Mouse (Mus musculus) midbrain, embryonic 11.5 days (tissue): Measurements from ENCODE around the gene Aurkb. TPM values are rescaled to one million over a fixed set of nuclear protein-coding genes. Genes with fewer than 3 reads are reported as not detected.

Source experiments
- ATAC-seq: fragments of 200-750 bp; cut with Nextera tagmentation; 2 replicates; pipeline ENCODE4 v1.8.0; 2017; ENCODE audit warnings: moderate TSS enrichment, moderate library complexity; ENCODE audit not compliant: low FRiP score
- DNase-seq: peaks from one replicate; pipeline ENCODE4 v3.0.0; 2015; ENCODE audit warnings: low spot score; ENCODE audit errors: missing footprints
- H3K27ac ChIP-seq: fragments of 300-500 bp; sonication (generic); 2 replicates; pipeline ENCODE4 v1.5.1; 2014; ENCODE audit warnings: low read depth, low read length
- H3K27me3 ChIP-seq: fragments of 300-500 bp; sonication (generic); 2 replicates; pipeline ENCODE4 v1.6.1; 2014; ENCODE audit warnings: mild to moderate bottlenecking, low read length, moderate library complexity, mixed read lengths; ENCODE audit not compliant: control insufficient read depth, insufficient read depth
- H3K36me3 ChIP-seq: fragments of 300-500 bp; sonication (generic); 2 replicates; pipeline ENCODE4 v1.6.1; 2014; ENCODE audit warnings: mild to moderate bottlenecking, low read length, moderate library complexity, mixed read lengths; ENCODE audit not compliant: control insufficient read depth, insufficient read depth
- H3K4me1 ChIP-seq: fragments of 300-500 bp; sonication (generic); 2 replicates; pipeline ENCODE4 v1.6.1; 2014; ENCODE audit warnings: low read length; ENCODE audit not compliant: control insufficient read depth, insufficient read depth
- H3K4me2 ChIP-seq: fragments of 300-500 bp; sonication (generic); 2 replicates; pipeline ENCODE4 v1.6.1; 2014; ENCODE audit warnings: mild to moderate bottlenecking, moderate library complexity
- H3K4me3 ChIP-seq: fragments of 300-500 bp; sonication (generic); 2 replicates; pipeline ENCODE4 v1.5.1; 2014; ENCODE audit warnings: low read depth, low read length
- H3K9ac ChIP-seq: fragments of 300-500 bp; sonication (generic); 2 replicates; pipeline ENCODE4 v1.6.1; 2014; ENCODE audit warnings: low read length
- H3K9me3 ChIP-seq: fragments of 300-500 bp; sonication (generic); 2 replicates; pipeline ENCODE4 v1.6.1; 2016; ENCODE audit warnings: low read length; ENCODE audit not compliant: control insufficient read depth
- WGBS: fragments of 180-500 bp; shearing (Covaris S2); extraction: QIAGEN DNeasy Blood & Tissue Kit; methylation state at CpG from one replicate; pipeline ENCODE4 v1.1.7; 2014; 5-methylcytosine and 5-hydroxymethylcytosine counted together
- polyA plus RNA-seq: library from polyadenylated mRNA; unstranded; fragments of >200 nt; fragmentation: Nextera tagmentation; extraction: Ambion mirVana; gene quantifications from 2 replicates; pipeline ENCODE4 v1.2.1, GENCODE M21; 2014

The Aurkb gene
- polyA plus RNA-seq, 1 experiment from 2014 or later = 171 TPM

DNA sequence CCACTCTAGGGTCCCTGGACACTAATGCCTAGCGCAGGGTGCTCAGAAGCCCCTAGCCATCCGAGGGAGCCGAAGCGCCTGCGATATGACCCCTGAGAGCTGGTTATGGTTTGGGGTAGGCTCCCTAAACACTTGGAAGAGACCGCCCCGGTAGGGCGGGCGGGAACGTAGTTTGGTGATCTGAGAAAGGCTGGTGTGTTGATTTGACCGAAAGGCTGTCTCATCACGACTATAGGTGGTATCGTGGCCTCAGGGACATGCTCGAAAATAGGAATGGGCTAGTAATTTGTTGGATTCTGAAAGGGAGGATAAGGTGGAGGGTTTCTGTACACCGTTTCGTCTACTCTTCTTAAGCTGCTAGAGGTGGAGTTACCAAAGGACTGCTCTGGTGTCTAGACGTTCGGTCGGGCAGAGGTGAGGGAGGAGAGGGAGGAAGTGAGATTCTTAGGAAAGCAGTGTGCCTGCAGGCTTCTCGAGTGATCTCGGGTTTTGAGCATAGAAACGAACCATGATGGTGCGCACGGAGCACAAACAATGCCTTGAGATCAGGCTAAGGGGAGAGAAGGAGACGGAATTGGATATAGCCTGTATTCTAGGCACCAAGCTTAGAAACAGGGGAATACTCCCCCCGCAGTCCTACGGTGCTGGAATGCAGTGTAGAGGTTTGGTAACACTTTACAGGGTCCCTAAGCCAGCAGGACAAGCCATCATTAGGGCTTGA lies 50.2 kb downstream of the Aurkb start:
- Histone ChIP-seq H3K4me1 (peaks cover 50% of the 10 kb centered on the region), H3K27me3 (0 out of 2 replicates have a peak, but pooled peaks cover 2% of the 10 kb centered on the region), H3K9me3 (no peaks in the 10 kb centered on the region), H3K4me3 (peak overlapping the region; percentile 43), H3K36me3 (no peaks in the 10 kb centered on the region), H3K9ac (peak overlapping the region; percentile 54), H3K4me2 (peak overlapping the region; percentile 92), H3K27ac (no peak overlapping the region)
- DNase-seq (peak; percentile 91), ATAC-seq (no peak)
- WGBS = 3% methylated on average over 27 of the region's 27 CpGs

DNA sequence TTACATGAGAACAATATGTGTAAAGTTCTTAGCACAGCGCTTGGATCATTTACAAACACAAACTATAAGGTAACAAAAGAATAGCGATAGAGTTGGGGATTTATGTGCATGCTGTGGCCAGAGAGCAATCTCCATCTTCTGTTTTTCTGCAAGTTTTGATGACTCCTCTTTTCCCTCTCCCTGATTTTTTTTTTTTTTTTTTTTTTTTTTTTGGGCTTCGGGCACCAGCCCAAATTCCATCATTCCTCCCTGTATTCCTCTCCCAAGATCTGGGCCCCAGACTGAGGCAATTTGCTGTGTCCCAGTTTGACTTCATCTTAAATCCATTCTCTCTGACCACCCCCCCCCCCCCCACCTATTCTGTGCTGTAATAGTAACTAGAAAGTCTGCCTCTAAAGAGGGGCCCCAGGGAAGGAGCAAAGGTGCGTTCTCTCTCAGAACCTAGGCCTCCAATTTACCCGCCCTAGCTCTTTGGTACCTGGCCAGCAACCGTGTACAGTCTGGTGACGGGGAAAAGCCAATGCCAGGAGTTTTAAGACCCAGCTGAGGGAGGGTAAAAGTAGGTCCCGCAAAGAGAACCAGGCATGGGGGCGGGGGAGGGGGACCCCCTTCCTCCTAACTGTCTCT lies 51.0 kb downstream of the Aurkb start:
- peak; percentile 90 for DNase-seq
- peaks cover 50% of the 10 kb centered on the region for H3K4me1 ChIP-seq

DNA sequence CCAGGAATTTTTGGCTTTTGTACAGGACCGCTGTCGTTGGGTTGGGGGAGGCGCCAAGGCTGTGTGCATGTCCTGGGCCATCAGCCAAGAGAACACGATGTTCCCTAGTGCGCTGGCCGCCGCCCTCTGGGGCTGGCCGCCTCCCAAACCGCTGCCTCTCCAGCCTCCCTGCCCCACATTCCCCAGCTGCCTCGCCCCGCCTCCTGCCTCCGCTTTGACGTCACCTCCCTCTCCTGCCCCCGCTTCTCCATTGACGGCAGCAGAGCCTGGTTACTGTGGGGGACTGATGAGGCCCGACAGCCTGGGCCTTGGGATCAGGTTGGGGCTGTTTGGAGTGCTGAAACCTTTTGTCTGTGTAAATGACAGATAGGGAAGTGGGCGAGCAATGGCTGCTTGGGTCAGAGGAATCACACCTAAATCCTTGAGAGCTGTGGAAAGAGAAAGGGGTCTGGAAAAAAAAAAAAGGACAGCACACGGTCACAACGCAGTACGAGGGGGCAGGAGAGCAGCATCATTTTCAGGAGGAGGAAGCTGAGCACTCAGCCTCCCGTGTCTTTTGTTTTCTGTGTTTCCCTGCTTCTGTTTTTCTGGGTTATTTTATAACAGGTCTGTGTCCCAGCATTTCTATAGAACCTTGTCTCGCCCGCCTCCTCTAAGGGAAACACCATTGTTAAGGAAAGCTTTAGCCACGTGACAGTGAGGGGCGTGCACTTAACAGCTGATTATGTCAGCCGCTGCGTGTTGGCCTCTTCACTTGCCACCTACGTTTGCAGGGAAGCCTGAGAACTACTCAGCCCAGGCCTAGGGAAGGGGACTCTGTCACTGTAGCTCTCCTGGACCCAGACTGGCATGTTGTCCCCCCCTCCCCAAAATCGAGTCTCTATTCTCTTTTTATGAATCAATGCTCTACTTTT lies 51.8 kb downstream of the Aurkb start:
- Histone ChIP-seq H3K9ac (peak overlapping the region; percentile 52), H3K27me3 (0 out of 2 replicates have a peak, but pooled peaks cover 2% of the 10 kb centered on the region), H3K36me3 (no peaks in the 10 kb centered on the region), H3K27ac (peak overlapping the region; percentile 45; the same call in 1 of the 2 replicates), H3K4me3 (peak overlapping the region; percentile 22), H3K4me1 (peaks cover 50% of the 10 kb centered on the region), H3K4me2 (peak overlapping the region; percentile 92), H3K9me3 (no peaks in the 10 kb centered on the region)
- peak; percentile 13; the same call in 1 of the 2 replicates for ATAC-seq
- whole genome bisulfite sequencing = 2% methylated on average over 29 of the region's 29 CpGs
- DNase-seq = peak; percentile 94

More for the DNA sequence above, 51.0 kb downstream of the Aurkb start:
- Histone ChIP-seq H3K9ac (peak overlapping the region; percentile 52), H3K4me3 (peak overlapping the region; percentile 22), H3K27ac (no peak overlapping the region; the same call in 1 of the 2 replicates), H3K27me3 (0 out of 2 replicates have a peak, but pooled peaks cover 2% of the 10 kb centered on the region), H3K36me3 (no peaks in the 10 kb centered on the region), H3K4me2 (peak overlapping the region; percentile 92), H3K9me3 (no peaks in the 10 kb centered on the region)
- 17% methylated on average over 9 of the region's 9 CpGs for WGBS
- no peak for ATAC-seq

- H3K27me3 ChIP-seq = 0 out of 2 replicates have a peak, but pooled peaks cover 2% of the 10 kb centered on the region
- ATAC-seq (no peak), DNase-seq (no peak)
- no peaks in the 10 kb centered on the region for H3K9me3 ChIP-seq
- no peak overlapping the region; the same call in 1 of the 2 replicates for H3K9ac ChIP-seq
- peak overlapping the region; percentile 50 for H3K4me3 ChIP-seq
- peak overlapping the region; percentile 95 for H3K4me2 ChIP-seq
- peaks cover 50% of the 10 kb centered on the region for H3K4me1 ChIP-seq
- no peak overlapping the region for H3K27ac ChIP-seq
- H3K36me3 ChIP-seq = no peaks in the 10 kb centered on the region
- WGBS = 27% methylated on average over 8 of the region's 8 CpGs
Observed at GRCm38 (mm10) chr11:69098039-69098761, 52.8 kb downstream of the Aurkb start.

- peak overlapping the region; percentile 95 for H3K4me2 ChIP-seq
- 0 out of 2 replicates have a peak overlapping the region, but pooled peaks have one; percentile 3 for H3K27ac ChIP-seq
- under 1% methylated on average over 19 of the region's 19 CpGs for WGBS
- no peaks in the 10 kb centered on the region; the same call in 1 of the 2 replicates for H3K36me3 ChIP-seq
- no peaks in the 10 kb centered on the region for H3K9me3 ChIP-seq
- H3K27me3 ChIP-seq = 0 out of 2 replicates have a peak, but pooled peaks cover 2% of the 10 kb centered on the region
- peaks cover 50% of the 10 kb centered on the region for H3K4me1 ChIP-seq
- DNase-seq (peak; percentile 97), ATAC-seq (peak; percentile 66)
- peak overlapping the region; percentile 69 for H3K9ac ChIP-seq
- peak overlapping the region; percentile 50 for H3K4me3 ChIP-seq
Observed at GRCm38 (mm10) chr11:69098762-69099091, 53.3 kb downstream of the Aurkb start.

GRCm38 (mm10) chr11:69099177-69099914 lies 53.9 kb downstream of the Aurkb start:
- Histone ChIP-seq H3K4me1 (peaks cover 48% of the 10 kb centered on the region), H3K4me2 (peak overlapping the region; percentile 95), H3K9ac (peak overlapping the region; percentile 69), H3K4me3 (peak overlapping the region; percentile 50), H3K27me3 (0 out of 2 replicates have a peak, but pooled peaks cover 2% of the 10 kb centered on the region), H3K36me3 (peaks cover 3% of the 10 kb centered on the region; the same call in 1 of the 2 replicates), H3K27ac (0 out of 2 replicates have a peak overlapping the region, but pooled peaks have one; percentile 11), H3K9me3 (no peaks in the 10 kb centered on the region)
- ATAC-seq = no peak
- no peak for DNase-seq
- under 1% methylated on average over 22 of the region's 22 CpGs for WGBS

DNA sequence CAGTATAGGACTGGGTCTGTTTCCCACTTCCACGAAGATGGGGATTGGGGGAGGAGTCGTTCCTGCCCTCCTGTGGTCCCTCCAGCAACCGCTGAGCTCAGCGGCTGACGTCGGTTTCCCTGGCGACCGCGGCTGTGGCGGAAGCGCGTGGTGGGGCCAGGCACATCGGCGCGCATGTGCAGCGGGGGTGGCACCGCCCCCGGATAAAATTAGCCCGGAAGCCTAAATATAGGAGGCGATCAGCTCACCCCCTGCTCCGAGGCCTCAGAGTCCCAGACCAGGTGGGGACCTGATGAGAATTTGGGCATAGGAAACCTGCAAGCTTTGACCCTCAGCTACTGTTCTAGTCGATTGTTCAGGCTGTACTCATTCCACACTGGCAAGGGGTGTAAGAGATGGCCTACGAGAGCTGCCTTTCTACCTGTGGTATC lies 54.5 kb downstream of the Aurkb start:
- Histone ChIP-seq H3K9ac (peak overlapping the region; percentile 69), H3K36me3 (peaks cover 5% of the 10 kb centered on the region; the same call in 1 of the 2 replicates), H3K27ac (no peak overlapping the region), H3K4me3 (peak overlapping the region; percentile 50), H3K4me1 (peaks cover 48% of the 10 kb centered on the region), H3K27me3 (0 out of 2 replicates have a peak, but pooled peaks cover 2% of the 10 kb centered on the region), H3K9me3 (no peaks in the 10 kb centered on the region), H3K4me2 (peak overlapping the region; percentile 95)
- WGBS = 1% methylated on average over 23 of the region's 23 CpGs
- ATAC-seq (peak; percentile 33; the same call in 1 of the 2 replicates), DNase-seq (peak; percentile 95)
